Mouse (Mus musculus): ENCODE data around the gene Ss18l1.

DNA sequence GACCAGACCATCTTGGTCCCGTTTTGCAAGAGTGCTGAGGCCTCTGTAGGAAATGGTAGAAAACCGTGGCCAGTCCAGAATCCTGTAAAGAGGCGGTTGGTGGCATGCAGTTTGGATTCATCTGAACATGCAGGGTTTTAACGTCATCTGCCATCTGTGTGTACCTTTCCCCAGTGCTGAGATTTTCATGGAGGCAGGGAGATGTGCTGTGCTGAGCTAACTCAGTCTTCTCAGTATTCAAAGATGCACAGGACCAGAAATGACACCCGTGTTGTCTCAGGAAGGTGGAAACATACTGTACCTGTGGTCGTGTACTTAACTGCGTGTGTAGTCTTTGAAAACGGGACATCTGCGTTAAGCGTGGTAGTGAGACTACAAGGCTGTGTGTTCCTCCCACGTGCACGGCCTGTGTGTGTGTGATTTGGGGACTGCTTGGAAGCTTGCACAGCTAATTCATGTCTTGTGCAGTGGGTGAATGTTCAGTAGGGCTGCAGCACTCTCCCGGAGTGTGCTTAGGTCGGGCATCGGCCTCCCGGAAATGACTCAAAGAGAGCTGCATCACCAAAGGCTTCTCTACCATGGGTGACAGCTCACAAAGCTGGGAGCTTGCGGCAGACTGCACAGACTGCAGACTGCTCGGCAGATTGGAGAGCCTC, 5.8 kb downstream of the Ss18l1 start:
- no peak for TF ChIP-seq CTCF (IDR thresholded peaks at IDR 0.05; ENCODE audit: low read depth, low read length)
- no peak for TF ChIP-seq TAL1 (conservative IDR thresholded peaks at IDR 0.05; ENCODE audit: low read depth, low read length)
- TF ChIP-seq GATA1 (IDR thresholded peaks at IDR 0.05; ENCODE audit: borderline replicate concordance, low read length), result no peak
- TF ChIP-seq GATA2 (IDR thresholded peaks at IDR 0.05; ENCODE audit: borderline replicate concordance, low read depth, low read length), result no peak
- TF ChIP-seq POLR2AphosphoS5 (IDR thresholded peaks at IDR 0.05; ENCODE audit: insufficient replicate concordance, low read depth, low read length), result no peak
